Mouse (Mus musculus): ENCODE measurements at regions not wholly inside any gene's neighbourhood (a gene's known extent, or its start where the extent isn't known, plus 50 kb on each side); places are given as distances from the start of the nearest gene placed in this dataset.
A peak's percentile ranks its signal among the peaks of the same experiment; 100 is the strongest.

DNA sequence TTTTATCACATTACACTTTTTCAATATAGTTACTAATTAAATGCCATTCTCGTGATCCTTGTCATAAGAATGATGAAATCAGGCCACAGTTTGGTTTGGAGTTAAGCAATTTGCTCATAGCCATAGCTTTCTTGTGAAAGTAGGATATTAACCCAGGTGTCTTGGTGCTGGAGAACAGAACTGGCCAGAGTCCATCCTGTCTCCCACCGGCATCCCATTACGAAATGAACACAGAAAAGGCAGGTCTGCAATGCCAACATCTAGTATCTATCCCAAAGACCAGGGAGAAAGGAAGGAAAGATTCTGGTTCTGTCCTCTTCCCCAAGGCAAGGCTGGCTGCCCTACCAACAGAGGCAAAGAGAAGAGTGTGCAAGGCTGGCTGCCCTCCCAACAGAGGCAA is 61.6 kb upstream of the Avpr1a start:
- DNase-seq = no peak

DNA sequence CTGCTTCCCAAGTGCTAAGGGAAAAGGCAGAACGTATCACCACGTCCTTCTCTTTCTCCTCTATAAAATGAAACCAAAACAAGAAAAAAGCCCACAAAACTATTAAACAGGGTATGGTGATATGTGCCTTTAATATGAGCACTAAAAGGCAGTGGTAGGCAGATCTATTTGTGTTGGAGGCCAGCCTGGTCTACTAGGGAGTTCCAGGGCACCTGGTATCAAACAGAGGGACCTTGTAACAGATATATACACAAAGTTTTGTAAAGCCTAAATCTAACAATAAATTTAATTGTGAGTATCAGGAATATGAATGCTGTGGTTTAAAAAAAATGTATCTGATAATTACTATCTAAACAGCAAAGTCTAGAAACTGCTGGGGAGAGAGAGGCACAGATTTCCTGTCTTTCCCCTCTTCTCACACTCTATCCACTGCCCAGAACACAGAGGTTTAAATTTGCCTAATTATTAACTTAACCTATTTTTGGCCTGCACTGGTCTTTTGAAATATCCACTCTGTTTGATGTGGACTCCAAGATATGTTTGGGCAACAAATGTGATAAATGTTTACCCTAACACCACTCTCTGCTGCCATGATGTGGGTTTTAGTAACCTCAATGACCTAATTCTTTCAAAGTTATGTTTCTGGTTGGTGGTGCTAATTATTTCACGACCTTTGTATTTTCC is 68.5 kb upstream of the Avpr1a start:
- DNase-seq = no peak

DNA sequence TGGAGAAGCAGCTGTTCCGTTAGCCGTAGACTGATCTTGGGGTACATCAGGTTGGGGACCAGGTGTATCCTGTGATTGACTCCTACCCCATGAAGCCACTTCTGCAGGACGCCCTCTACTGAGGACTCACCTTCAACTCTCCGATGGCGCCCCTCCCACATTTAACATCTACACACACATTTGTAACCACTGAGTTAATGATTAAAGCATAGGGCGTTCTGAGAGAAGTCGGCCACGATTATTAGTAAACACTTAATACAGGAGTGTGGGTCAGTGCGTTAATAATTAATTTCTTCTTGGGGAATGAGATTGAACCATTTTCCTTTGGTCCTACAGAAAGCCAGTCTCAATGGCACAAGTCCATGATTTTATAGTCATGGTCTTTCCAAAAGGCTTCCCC is 105.0 kb upstream of the Avpr1a start:
- no peak for DNase-seq

DNA sequence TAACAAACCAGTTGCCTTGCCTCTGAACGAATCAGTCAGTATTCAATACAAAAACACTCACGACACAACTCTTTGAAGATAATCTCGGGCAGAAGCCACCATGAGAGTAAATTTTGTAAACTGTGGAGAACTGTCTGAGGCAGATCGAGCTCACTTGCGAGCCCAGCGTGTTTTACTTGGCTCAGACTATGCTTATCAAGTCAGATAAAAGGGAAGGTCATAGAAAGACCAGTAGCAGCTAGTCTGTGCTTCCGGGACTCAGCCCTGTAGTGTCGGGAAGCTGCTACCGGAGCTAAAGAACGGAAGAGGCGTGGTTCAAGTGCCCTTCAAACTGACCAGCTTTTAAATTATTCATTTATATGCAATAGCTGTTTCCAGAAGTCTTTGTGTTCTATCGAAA is 105.9 kb upstream of the Avpr1a start:
- no peak for DNase-seq

- DNase-seq = no peak
These were observed 121.4 kb upstream of the Avpr1a start for GRCm38 (mm10) chr10:122326851-122327250.

GRCm38 (mm10) chr10:122318886-122319285 is 129.4 kb upstream of the Avpr1a start:
- DNase-seq = no peak

GRCm38 (mm10) chr10:122310646-122311193 is 137.6 kb upstream of the Avpr1a start:
- no peak for DNase-seq

- peak; percentile 9 for DNase-seq
These were observed 139.6 kb upstream of the Avpr1a start for GRCm38 (mm10) chr10:122308691-122309090.

GRCm38 (mm10) chr10:122302259-122302658 is 146.0 kb upstream of the Avpr1a start:
- DNase-seq = no peak

DNA sequence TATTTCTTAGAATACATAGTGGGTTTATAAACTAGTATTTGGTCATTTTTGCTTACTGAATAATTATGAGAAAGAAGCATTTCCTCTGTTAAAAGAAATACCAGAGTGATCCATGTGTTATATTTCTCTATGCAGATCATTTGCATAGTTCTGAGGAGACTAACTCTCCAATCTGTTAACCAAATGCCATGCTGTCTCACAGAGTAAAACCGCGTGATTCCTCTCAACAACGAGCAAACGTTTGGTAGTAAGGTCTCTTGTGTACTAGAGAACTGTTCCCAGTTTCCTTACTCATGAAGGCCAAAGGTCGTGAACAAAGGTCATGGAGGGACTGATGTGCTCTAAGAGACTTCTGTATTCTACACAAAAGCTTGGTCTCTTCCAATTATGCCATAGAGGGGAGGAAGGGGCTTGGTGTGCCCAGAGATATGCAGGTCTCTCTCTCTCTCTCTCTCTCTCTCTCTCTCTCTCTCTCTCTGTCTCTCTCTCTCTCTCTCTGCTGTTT is 152.3 kb upstream of the Avpr1a start:
- no peak for DNase-seq

- no peak for DNase-seq
These were observed 156.7 kb upstream of the Avpr1a start for GRCm38 (mm10) chr10:122291611-122292010.

DNA sequence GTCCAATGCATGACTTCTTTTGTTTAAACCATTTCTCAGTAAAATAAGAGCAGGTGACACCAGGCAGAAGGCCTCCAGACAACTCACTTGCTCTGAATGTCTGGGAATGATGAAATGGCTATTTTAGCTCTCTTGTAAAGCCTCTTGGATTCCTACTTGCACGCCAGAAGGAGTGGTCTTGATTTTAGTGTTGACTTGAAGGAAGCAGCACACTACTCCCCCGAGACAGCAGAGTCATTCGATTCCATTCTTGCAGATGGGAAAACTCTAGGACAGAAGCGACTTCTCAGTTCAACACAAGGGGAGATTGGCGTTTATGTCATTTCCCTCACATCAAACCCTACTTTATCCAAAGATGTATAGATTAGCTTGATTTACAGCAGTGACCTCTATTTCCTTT is 157.2 kb upstream of the Avpr1a start:
- no peak for DNase-seq

DNA sequence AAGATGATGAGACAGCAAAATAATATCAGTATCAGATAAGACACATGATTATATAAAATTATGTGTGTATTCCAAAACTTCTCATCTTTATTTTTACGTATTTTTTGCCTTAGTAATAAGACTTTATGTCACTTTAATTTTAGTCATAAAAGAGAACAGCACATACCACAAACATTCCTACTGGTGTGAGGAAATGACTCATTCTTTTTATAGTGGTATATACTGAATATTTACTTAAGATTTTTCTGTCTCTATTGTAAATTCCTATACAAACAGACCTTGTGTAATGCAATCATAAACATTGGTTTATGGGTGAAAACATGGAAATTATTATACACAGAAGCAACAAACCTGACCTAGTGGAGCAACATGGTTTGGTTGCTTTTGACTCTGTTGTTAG is 173.4 kb upstream of the Avpr1a start:
- DNase-seq = no peak

DNA sequence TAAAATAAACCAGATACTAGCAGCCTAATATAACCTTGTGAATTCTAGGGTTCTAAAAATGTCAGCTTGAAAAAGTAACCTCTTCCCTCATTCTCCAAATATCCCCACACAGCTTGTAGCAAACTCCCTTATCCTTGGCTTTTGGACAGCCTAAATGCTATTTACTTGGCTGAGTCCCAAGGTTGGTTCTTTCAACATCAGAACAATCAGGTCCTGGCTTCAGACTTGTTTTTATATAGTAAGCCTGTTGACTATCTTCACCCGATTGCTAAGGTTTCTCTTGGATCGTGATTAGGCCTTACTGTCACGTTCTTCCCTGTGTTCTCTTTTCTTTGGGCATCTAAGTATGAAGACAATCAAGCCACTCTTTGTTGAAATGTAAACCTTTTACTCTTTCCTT is 174.1 kb upstream of the Avpr1a start:
- peak; percentile 40 for DNase-seq

DNA sequence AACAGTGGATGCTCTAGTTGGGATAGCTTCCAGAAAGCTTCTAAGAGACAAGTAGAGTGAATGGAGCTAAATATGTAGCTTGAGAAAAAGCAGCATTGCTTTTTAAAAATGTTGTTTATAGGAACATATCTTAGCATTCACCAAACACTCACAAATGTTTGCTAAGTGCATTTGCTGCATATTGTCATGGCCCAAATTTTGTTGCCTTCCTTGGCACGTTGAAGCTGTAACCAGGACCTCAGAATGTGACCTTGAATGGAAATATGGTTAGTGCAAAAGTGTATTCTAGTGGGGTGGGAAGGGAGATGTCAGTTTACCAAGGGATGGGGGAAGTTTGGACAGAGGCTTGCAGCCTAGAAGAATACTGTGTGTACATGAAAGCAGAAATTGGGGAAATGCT is 166.9 kb upstream of the Rxylt1 start:
- no peak for DNase-seq

DNA sequence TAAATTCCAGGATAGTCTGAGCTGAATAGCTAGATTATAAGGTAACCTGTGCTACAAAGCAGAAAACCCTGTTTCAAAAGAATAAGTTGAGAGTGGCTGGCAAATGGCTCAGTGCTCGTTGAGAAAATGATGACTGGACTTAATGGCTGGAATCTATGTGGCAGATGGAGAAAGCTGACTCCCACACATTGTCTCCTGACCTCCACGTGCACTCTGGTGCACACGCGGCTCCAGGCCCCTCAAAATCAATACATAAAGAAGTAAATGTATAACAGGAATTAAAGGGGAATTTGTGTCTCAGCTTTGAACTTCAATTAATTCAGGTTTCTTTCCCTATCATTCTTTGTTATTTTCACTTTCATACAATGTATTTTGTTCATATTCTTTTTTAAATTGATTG is 162.2 kb upstream of the Rxylt1 start:
- DNase-seq = no peak

DNA sequence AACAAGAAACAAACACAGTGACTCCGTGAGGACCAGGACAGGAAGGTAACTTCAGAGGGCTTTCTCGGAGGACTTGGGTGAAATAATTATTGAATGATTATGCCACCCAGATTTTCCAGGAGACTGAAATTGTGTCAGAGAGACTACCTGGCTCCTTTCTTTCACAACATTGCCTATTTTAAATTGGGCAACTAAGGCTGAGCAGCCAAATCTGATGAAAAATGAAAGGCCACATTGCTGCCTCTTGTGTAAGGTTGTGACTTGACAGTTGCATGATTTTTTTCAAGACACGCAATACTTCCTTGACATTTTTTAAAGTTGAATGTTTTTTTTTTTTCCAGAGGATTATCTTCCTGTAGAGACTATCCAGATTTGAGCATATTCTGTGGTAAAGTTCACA is 161.5 kb upstream of the Rxylt1 start:
- no peak for DNase-seq

DNA sequence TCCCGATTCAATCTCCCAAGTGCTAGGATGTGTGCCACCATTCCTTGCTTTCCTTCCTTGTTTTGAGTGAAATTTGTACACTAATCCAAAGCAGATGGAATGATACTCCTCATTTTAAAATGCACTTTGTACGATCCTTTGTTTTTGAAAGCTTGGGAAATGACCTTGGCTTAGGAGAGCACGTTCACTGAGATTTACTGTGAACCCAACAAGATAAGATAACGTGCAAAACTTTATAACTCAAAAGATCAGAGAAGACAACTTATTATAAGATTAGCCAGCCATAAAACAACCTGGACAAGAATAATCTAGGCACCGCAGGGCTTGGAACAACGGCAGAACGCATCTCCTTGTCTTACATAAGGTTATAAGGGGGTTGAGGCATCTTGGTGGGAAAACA is 134.6 kb upstream of the Rxylt1 start:
- DNase-seq = no peak

- peak; percentile 64 for DNase-seq
These were observed 133.6 kb upstream of the Rxylt1 start for GRCm38 (mm10) chr10:122230746-122231145.

DNA sequence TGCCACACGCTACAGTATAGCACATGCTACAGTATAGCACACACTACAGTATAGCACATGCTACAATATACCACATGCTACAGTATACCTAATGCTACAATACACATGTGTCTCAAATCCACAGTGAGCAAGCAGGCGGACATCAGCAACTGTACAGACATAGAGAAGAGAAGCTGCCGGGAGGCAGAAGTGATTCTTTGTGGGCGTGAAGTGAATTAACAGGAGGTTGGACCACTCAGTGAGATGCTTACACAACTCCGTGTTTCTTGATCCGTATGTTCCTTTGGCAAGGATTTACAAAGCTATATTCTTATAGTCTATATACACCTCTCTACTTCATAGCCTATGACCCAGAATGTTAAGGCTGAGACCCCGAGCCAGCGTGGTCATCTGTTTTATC is 128.5 kb upstream of the Rxylt1 start:
- no peak for DNase-seq

DNA sequence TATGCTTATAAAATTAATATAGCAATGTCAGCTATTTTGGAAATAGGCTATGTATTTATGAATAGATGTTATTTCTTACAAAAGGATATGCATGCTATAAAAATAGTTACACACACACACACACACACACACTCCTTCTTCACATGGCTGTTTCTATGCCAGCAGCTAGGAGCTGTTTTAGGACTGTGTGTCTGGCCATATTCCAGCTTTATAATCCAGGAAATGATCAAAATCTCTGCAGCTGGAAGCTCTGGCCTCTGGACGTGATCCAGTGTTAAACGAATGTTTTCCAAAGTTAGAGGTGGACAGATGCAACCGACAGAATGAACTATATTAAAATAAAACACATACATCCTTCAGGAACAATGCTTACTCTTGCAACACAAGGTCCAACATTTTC is 125.9 kb upstream of the Rxylt1 start:
- no peak for DNase-seq

GRCm38 (mm10) chr10:122217594-122217993 is 120.4 kb upstream of the Rxylt1 start:
- no peak for DNase-seq

DNA sequence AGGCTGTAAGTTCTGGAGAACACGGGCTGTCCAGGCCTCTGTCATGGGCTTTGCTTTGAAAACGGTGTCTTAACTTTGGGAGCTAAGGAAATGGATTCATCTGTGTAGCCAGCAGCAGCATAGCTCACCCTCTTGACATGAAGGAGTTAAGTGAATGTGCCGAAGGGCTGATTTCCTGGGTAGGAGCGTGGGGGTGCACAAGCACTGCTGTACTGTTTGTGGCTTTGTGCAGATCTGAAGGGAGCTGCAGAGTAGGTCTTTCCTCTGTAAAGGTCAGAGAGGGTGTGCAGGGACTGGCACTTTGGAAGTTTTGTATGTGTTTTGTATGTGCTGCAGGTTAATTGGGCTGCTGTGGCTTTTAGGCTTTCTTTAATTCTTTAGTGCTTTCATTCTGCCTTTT is 102.6 kb upstream of the Rxylt1 start:
- DNase-seq = no peak

DNA sequence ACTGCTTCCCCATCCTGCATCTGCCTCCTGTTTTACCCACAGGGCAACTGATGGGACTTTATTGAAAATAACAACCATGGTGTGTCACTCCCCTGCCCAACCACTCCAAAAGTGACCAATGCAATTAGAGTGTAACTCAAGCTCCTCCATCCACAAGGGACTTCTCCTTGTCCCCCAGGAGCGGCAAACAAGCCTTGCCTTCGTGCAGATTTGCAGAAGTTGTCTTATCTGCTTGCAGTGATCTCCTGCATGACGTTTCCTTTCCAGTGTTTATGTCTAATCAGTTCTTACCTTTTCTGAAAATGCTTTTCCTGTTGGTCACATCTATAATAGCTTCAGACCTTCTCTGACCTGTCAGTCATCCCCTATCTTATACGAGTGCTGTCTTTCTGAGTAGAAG is 100.5 kb upstream of the Rxylt1 start:
- no peak for DNase-seq

DNA sequence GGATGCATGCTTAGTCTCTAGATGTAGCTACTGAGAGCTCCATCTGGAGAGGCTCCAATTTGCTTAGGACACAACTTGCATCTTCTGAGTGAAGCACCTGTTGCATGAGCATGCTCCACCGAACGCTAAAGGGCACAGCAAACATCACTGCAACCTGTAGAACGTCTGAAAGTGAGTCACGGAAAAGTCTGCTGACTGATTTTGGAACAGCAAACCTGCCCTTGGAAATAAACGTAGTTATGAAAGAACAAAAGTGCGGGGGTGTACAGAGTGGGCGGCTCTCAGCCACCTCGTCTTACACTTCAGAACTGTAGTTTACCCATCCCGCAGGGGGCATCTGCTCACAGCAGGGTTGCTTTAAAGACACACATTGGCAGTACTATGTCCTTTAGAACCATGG is 97.0 kb upstream of the Rxylt1 start:
- DNase-seq = no peak
